In genomic region chr10:125114318-125114717, GRCm38 (mm10) we compare ENCODE assay signal across 13 mouse cellular contexts.
A peak's percentile ranks its signal among the peaks of the same experiment; 100 is the strongest.
DNase-seq lines count a peak whose midpoint lies in the region; ATAC-seq and TF ChIP-seq lines count a peak whose summit lies in the region.
"Had no signal": no experiment of that assay in that cellular context is flagged by ENCODE, and none has a peak within 500 bp of the region (broad histone marks: within the 10 kb centered on the region; RNA-seq: fewer than 3 reads in every experiment).

No protein-coding gene starts in this region.

- peak; percentile 16 for DNase-seq in hindbrain, postnatal 0 days (ENCODE audit: low spot score)
- no peak for DNase-seq in hindbrain, embryonic 14.5 days (ENCODE audit: low spot score)
- DNase-seq in urinary bladder, postnatal 14 days (ENCODE audit: low spot score): peak; percentile 4
- DNase-seq in urinary bladder, postnatal 36 days (ENCODE audit: low spot score in 2 of 2): no peak
- DNase-seq in embryo, embryonic 11 days: peak; percentile 27
- no peak for DNase-seq in adipocyte (ENCODE audit: low spot score)

- no peaks in the 10 kb centered on the region for H3K36me3 ChIP-seq in hindbrain, postnatal 0 days (ENCODE audit: insufficient read depth, low read length)
- H3K36me3 ChIP-seq in hindbrain, embryonic 14.5 days (replicated peaks; ENCODE audit: control insufficient read depth, insufficient read depth): no peaks in the 10 kb centered on the region
- H3K36me3 ChIP-seq: forebrain, embryonic 10.5 days; heart, embryonic 13.5 days; limb, embryonic 12.5 days; neural tube, embryonic 13.5 days had no signal

- no peak overlapping the region for H3K4me2 ChIP-seq in hindbrain, postnatal 0 days (ENCODE audit: low read depth, low read length)
- no peak overlapping the region for H3K4me2 ChIP-seq in hindbrain, embryonic 14.5 days (replicated peaks)
- H3K4me2 ChIP-seq: heart, embryonic 13.5 days; limb, embryonic 12.5 days; neural tube, embryonic 13.5 days had no signal

- no peaks in the 10 kb centered on the region for H3K27me3 ChIP-seq in hindbrain, postnatal 0 days (ENCODE audit: insufficient read depth, low read length)
- no peaks in the 10 kb centered on the region for H3K27me3 ChIP-seq in hindbrain, embryonic 14.5 days (ENCODE audit: control insufficient read depth, insufficient read depth, low read length)
- H3K27me3 ChIP-seq: heart, embryonic 13.5 days; limb, embryonic 12.5 days; megakaryocyte, embryonic 14.5 days; neural tube, embryonic 13.5 days had no signal

- H3K4me3 ChIP-seq in hindbrain, postnatal 0 days (ENCODE audit: low read length): no peak overlapping the region
- no peak overlapping the region for H3K4me3 ChIP-seq in hindbrain, embryonic 14.5 days (replicated peaks; ENCODE audit: low read length)
- H3K4me3 ChIP-seq: forebrain, embryonic 10.5 days; heart, embryonic 13.5 days; limb, embryonic 12.5 days; megakaryocyte, embryonic 14.5 days; neural tube, embryonic 13.5 days had no signal

- H3K9me3 ChIP-seq in hindbrain, postnatal 0 days (ENCODE audit: low read length): 0 out of 2 replicates have a peak, but pooled peaks cover 3% of the 10 kb centered on the region
- H3K9me3 ChIP-seq in hindbrain, embryonic 14.5 days (ENCODE audit: control insufficient read depth, low read length): no peaks in the 10 kb centered on the region
- H3K9me3 ChIP-seq: forebrain, embryonic 10.5 days; limb, embryonic 12.5 days; neural tube, embryonic 13.5 days had no signal

- no peaks in the 10 kb centered on the region for H3K4me1 ChIP-seq in hindbrain, postnatal 0 days (ENCODE audit: insufficient read depth, low read length)
- H3K4me1 ChIP-seq in hindbrain, embryonic 14.5 days (replicated peaks; ENCODE audit: control insufficient read depth, insufficient read depth, low read length): no peaks in the 10 kb centered on the region
- H3K4me1 ChIP-seq: forebrain, embryonic 10.5 days; heart, embryonic 13.5 days; megakaryocyte, embryonic 14.5 days; neural tube, embryonic 13.5 days had no signal

- ATAC-seq in hindbrain, postnatal 0 days: no peak
- ATAC-seq in hindbrain, embryonic 14.5 days (ENCODE audit: low FRiP score): no peak
- no peak for ATAC-seq in erythroid progenitor cell, adult 5-6 weeks (replicated peaks; ENCODE audit: low FRiP score, poor library complexity, severe bottlenecking)
- ATAC-seq: intestine, embryonic 16.5 days had no signal

- peak; percentile 47 for TF ChIP-seq CTCF in hindbrain, postnatal 0 days (IDR thresholded peaks at IDR 0.05; ENCODE audit: low read depth)

- no peak overlapping the region for H3K27ac ChIP-seq in hindbrain, postnatal 0 days
- H3K27ac ChIP-seq in hindbrain, embryonic 14.5 days: no peak overlapping the region
- H3K27ac ChIP-seq: forebrain, embryonic 10.5 days; heart, embryonic 13.5 days; limb, embryonic 12.5 days; neural tube, embryonic 13.5 days had no signal

- 40% methylated on average over 1 of the region's 1 CpGs for WGBS in hindbrain, postnatal 0 days
- 19% methylated on average over 1 of the region's 1 CpGs for WGBS in hindbrain, embryonic 14.5 days

- H3K9ac ChIP-seq in hindbrain, postnatal 0 days (replicated peaks; ENCODE audit: low read length): no peak overlapping the region
- H3K9ac ChIP-seq in hindbrain, embryonic 14.5 days: no peak overlapping the region
- H3K9ac ChIP-seq: heart, embryonic 13.5 days; limb, embryonic 12.5 days; neural tube, embryonic 13.5 days had no signal

Comparison
In these comparisons a context has a peak if more than half of its experiments do, and no peak if none do; other contexts are left out.
1. DNase-seq: peak in hindbrain, postnatal 0 days (single experiment), urinary bladder, postnatal 14 days (single experiment) and embryo, embryonic 11 days (single experiment); none in hindbrain, embryonic 14.5 days (single experiment), urinary bladder, postnatal 36 days (0 of 2) and adipocyte (single experiment).